Mouse (Mus musculus) gastrocnemius, postnatal 36 days (tissue): ENCODE measurements around the gene Gm21969. TPM values are rescaled to one million over a fixed set of nuclear protein-coding genes. Genes with fewer than 3 reads are reported as not detected.

ENCODE experiments used
- DNase-seq, 2 experiments: peaks; one replicate each; pipeline ENCODE4 v3.0.0; 2022
- intact Hi-C: fragments of 180-260 bp; cut with DNase I; formaldehyde crosslinking; loops from one replicate; pipeline ENCODE4 v1.15.1; 2025
- total RNA-seq, 2 experiments: library from RNA; stranded (reverse); gene quantifications; 2 replicates each; pipeline ENCODE4 v1.2.3; 2021

The Gm21969 gene
- total RNA-seq, 2 experiments from 2014 or later = not detected

- intact Hi-C loops = no loop called here
- no peak for DNase-seq
These were observed 38.9 kb downstream of the Gm21969 start for GRCm38 (mm10) chr4:139641829-139642425.

DNA sequence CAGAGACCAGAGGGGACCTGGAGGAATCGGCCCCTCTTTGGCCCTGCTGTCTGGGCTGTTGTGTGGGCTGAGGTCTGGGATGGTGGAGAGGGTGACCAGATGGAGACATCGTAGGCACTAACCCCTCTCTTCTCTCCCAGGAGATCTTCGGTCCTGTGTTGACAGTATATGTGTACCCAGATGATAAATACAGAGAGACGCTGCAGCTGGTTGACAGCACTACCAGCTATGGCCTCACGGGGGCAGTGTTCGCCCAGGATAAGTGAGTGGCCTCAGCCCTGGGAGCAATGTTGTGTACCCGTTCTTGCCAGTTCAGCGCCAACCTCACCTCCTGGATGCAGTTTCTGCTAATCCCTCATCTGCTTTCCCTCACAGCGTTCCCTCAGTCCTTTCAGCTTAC lies 41.0 kb downstream of the Gm21969 start:
- DNase-seq = peak; percentile 65 to 74
- intact Hi-C loops = loop anchor here (1.0 kb wide), 1 partner anchor 26 kb away; no protein-coding TSS in a partner anchor

DNA sequence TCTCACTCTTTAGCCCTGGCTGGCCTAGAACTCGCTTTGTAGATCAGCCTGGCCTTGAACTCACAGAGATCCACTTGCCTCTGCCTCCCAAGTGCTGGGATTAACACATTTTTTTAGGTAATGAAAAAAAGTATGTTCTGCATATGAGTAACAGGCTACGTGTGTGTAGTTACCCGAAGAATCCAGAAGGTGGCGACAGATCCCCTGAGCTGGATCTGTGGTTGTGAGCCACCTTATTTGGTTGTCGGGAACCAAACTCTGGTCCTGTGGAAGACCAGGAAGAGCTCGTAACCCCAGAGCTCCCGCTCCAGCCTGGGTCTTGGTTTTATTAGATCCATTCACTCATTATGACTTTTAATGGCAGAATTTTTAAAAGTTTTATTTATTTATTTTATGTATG lies 43.9 kb downstream of the Gm21969 start:
- DNase-seq = no peak
- intact Hi-C loops = loop anchor here (5.0 kb wide), 1 partner anchor 210 kb away; no protein-coding TSS in a partner anchor

DNA sequence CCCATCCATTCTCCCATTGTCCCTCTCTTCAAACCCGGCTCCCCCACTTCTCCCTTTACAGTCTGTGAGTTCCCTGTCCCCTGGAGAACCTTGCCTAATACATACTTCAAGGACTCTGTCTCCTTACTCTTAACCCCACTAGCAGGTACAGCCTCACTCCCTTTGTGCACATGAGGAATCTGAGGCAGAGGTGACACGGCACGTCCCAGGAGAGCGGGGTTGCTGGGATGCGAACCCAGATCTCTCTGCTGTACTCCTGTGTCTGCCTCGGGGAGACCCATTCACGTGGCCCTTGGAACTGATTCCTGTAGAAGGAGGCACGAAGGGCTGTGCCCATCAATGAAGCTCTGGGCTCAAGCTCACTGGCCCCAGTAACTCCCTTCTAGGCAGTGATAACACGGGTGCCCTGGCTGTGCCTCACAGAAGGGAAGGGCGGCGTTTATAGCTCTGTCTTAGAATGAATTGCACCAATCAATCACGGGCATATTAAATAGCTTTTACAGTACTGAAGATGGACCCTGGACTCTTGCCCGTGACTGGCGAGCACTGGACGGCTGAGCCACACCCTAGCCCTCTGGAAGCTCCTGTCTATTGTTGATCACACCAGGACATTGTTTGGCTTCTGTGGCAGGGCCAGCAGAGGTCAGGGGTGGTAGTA lies 47.2 kb downstream of the Gm21969 start:
- intact Hi-C loops = no loop called here
- no peak for DNase-seq

- no peak for DNase-seq
- intact Hi-C loops = no loop called here
These were observed 47.9 kb downstream of the Gm21969 start for GRCm38 (mm10) chr4:139650907-139651306.

DNA sequence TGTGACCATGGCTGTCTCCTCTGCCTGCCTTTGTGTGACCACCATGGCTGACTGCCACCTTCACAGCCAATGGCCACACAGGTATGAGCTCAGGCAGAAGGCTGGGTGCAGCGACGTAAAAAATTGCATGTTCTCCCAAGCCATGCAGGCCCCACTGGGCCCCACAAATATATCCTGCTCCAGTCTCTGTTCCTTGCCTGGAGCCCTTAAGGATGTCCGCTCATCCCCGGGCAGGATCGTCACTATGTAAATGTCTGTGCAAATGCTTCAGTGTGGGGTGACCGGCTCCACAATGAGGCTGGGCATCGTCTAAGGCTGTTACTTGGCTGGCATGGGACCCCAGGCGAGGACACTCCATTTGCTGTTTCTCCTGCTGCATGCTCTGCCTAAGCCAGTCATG lies 50.3 kb downstream of the Gm21969 start, which contains the start of gene Tas1r2:
Gene Tas1r2, plus strand, starts transcription at position 301 of the 400 bp plus-strand sequence.
- intact Hi-C loops = no loop called here
- DNase-seq = no peak

DNA sequence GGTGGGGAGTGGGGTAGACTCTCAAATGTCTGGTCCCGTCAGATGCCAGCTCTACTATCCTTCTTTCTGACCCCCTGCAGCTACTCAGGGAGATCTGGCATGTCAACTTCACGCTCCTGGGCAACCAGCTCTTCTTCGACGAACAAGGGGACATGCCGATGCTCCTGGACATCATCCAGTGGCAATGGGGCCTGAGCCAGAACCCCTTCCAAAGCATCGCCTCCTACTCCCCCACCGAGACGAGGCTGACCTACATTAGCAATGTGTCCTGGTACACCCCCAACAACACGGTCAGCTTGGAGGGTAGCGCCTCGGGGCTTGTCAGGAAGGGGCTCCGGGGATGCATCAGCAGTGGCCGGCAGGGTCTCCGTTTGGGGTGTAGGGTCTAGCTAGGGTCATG lies 58.9 kb downstream of the Gm21969 start:
- intact Hi-C loops = no loop called here
- no peak for DNase-seq

GRCm38 (mm10) chr4:139667632-139668031 lies 64.6 kb downstream of the Gm21969 start:
- intact Hi-C loops = no loop called here
- no peak for DNase-seq

DNA sequence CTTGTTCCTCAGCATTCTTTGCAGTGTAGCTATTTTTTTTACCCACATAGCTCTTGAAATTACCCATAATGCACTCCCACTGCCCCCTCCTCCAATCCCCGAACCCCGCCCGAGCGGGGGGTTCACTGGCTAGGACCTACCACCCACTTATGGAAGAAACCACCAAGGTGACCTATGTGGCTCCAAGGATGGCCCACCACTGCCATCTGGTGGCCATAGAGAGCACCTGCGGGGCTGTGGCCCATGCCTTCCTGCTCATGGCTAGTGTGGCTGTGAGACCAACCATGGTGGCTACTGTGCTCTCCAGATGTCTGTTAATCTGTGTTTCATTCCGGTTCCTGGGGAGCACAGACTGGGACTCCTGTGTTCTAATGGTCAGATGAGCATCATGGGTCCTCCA lies 66.9 kb downstream of the Gm21969 start:
- peak; percentile 42 to 44 for DNase-seq
- intact Hi-C loops = loop anchor here (1.0 kb wide), 1 partner anchor 26 kb away; no protein-coding TSS in a partner anchor

DNA sequence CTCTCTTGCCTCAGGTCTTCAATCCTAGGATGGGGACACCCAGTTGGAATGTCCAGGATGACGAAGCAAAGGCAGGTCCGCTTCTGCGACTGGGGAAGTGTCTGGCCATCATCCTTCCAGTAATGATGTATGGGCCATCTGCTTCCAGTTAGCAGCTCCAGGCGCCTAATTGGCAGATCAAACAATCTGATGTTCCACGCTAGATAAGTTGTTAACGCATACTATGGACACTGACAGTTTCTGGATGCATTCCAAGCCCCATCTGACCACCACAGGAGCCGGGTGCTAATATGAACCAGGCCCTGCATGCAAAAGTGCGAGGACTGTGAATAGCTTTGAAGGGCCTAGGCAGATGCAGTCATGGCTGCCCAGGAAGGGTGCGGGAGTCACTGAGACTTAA lies 72.7 kb downstream of the Gm21969 start:
- DNase-seq = no peak
- intact Hi-C loops = no loop called here

DNA sequence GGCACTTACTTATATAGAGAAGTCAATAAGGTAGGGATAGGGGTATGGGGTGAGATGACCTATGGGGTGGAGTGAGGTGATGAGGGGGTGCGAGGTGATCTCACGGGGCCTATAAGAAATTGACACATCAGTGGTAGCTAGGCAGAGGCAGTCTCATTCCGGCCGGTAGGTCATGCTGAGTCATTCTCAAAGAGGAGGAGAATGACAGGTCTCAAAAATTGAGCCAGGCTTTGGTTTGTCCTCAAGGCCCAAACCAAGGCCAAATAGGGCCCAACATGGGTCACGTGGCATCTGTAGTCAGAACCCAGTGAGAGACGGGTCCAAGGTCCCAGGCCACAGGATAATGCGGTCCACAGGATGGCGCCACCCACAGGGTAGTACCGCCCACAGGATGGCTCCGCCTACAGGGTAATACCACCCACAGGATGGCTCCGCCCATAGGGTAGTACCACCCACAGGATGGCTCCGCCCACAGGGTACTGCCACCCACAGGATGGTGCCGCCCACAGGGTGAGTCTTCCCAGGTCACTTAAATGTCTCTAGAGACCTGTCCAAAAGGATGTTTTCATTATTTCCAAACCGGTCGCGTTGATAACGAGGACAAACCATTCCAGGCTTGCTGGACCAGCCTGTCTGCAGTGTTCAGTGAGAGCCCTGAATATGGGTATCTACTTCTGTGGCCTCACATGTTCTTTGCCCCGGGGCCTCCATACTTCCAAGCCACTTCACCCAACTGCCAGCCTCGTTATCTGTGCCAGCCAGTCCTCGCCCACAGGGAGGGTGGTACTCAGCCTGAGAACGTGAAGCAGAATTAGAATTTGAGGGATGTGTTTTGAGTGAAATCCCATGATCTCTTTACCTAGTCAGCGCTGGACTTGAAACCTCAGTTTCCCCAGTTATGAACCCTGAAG lies 81.0 kb downstream of the Gm21969 start:
- intact Hi-C loops = loop anchor here (2.0 kb wide), 1 partner anchor 175 kb away; no protein-coding TSS in a partner anchor
- DNase-seq = no peak

DNA sequence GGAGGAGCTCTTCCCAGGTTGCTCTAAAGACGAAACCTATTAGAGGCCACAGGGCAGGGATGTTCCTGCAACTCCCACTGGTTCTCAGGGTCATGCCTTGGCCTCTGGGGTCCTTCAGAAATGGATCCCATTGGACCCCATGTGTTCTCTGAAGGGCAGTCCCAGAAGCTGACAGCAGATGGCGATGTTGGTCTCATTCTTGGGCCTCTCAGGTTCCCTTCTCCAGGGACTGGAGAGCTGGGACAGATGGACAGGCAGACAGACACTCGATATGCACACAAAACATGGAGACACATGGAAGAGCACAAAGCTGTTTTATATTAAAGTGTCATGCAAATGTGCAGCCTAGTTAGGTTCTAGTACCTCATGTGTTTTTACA lies 81.6 kb downstream of the Gm21969 start:
- intact Hi-C loops = loop anchor here (2.0 kb wide), 1 partner anchor 174 kb away; no protein-coding TSS in a partner anchor
- peak in 1 of 2 experiments; percentile 48 for DNase-seq

DNA sequence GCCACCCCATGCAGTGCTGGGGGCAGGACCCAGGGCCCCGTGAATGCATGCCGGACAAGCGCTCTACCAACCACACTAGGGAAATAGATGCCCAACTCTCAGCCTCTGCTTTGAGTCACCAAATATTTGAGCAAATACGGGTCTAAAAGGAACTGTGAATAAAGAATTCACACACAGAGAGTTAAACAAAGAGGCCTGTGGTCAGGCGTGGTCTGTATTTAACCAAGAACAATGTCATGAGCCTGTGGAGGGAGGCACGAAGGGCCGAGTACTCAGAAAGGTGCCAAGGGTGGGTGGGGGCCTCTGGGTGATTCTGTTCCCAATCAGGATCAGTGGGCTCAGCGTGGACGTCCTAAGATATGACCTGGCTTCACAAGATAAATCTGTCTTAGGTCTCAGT lies 85.1 kb downstream of the Gm21969 start:
- intact Hi-C loops = no loop called here
- DNase-seq = no peak

DNA sequence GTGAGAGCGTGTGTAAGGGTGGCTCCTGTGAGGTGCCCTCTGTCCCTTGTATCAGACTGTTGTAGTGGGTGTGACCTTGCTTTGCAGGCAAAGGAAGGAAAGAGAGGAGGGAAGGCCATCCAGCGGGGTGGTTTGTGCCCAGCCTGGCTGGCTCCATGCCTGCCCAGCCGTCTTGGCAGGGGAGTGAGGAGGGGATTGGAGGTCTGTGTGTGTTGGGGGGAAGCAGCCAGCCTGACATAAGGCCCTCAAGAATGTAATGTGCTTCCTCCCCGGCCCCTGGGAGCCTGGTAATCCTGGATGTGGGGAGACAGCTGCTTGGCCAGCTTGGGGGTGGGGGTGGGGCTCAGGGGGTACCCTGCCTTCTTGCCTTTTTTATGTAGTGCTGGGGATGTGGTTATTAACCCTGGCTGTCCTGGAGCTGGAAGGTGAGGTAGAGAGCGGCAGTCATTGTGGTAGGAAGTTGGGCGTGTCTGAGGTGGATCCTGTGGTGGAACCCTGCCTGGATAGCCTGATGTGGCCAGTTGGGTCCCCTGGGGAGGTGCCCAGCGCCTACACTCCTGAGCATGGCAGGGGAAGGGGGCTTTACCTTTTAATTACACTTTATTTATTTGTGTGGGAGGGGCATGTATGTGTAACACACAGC lies 86.8 kb downstream of the Gm21969 start:
- intact Hi-C loops = no loop called here
- no peak for DNase-seq

GRCm38 (mm10) chr4:139693315-139693714 lies 90.3 kb downstream of the Gm21969 start:
- intact Hi-C loops = no loop called here
- no peak for DNase-seq

GRCm38 (mm10) chr4:139697755-139698154 lies 94.8 kb downstream of the Gm21969 start:
- DNase-seq = no peak
- intact Hi-C loops = no loop called here

GRCm38 (mm10) chr4:139698602-139699001 lies 95.6 kb downstream of the Gm21969 start:
- DNase-seq = no peak
- intact Hi-C loops = no loop called here

DNA sequence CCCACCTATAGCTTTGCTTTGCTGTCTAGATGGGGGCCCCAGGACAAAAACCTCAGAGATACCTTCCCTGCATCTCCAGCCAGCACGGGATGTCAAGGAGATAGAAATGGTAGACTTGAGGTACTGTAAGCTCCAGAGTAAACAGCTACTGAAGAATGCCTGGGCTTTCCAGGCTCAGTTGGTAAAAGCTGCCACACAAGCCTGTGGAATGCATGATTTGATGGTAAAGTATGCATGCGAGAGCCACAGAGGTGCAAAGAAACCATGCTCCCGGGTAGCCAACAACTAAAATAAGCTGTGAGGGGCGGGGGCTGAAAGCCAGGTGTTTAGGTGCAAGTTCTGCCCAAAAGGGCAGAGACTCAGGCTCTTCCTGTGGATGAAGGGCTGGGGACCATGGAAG lies 99.9 kb downstream of the Gm21969 start:
- intact Hi-C loops = no loop called here
- no peak for DNase-seq

- no peak for DNase-seq
- intact Hi-C loops = no loop called here
These were observed 100.5 kb downstream of the Gm21969 start for GRCm38 (mm10) chr4:139703468-139703867.

DNA sequence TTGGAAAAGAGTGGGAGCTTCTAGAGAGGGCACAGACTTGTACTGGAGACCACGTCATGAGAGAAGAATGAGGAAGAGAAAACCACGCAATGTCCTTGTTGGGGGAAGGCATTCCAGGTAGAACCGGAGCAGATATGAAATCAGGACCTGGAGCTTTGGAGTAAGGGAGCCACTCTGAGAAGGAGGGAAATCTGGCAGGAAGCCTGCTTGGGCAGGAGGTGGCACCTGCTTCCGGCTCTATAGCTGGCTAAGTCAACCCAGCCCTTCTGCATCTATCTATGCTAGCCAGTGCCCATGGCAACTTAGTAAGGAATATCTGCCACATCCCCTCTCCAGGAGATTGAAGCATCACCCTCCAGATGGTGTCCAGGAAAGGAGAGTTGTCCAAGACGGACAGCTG lies 103.0 kb downstream of the Gm21969 start:
- no peak for DNase-seq
- intact Hi-C loops = no loop called here
